Mouse (Mus musculus) spleen, adult 2 months (tissue): ENCODE measurements around the gene Sfxn2.

Experiments used
- CTCF ChIP-seq: fragments of 200-500 bp; IDR thresholded peaks from 2 replicates; pipeline ENCODE4 v1.5.1; 2011; ENCODE audit warnings: mild to moderate bottlenecking, inconsistent platforms; ENCODE audit not compliant: insufficient read depth, insufficient read length, insufficient replicate concordance; ENCODE audit errors: extremely low read depth
- POLR2A ChIP-seq: fragments of 200-500 bp; IDR thresholded peaks from 2 replicates; pipeline ENCODE4 v1.6.1; 2011; ENCODE audit warnings: low read depth, low read length, inconsistent platforms

DNA sequence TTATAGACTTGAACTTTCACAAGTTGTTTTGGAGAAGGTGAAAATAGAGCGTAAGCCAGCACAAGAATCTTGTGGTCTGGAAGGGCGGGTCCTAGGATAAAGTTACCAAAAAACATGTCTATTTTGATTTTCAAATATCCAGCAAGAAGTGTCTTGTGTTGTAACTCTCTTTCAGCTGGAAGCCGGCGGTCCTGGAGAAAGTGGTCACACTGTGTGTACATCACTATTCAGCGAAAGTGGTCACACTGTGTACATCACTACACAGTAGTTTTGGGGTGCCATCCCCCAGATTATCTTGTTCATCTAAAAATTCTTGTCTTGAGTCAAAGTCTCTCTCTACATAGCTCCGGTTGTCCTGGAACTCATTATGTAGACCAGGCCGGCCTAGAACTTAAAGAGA is 35.0 kb downstream of the Sfxn2 start:
- TF ChIP-seq CTCF, result no peak
- no peak for TF ChIP-seq POLR2A
